Mouse (Mus musculus) liver, embryonic 14.5 days (tissue): ENCODE results near the gene Med16.

Experiments
- CTCF ChIP-seq: IDR thresholded peaks from 2 replicates; pipeline ENCODE4 v1.5.1; 2016; ENCODE audit warnings: antibody characterized with exemption, low read depth, control low read depth
- EP300 ChIP-seq: IDR thresholded peaks from 2 replicates; pipeline ENCODE4 v1.6.1; 2016; ENCODE audit warnings: antibody characterized with exemption, low read depth

- TF ChIP-seq EP300 (no peak), CTCF (no peak)
Observed at GRCm38 (mm10) chr10:79858416-79859074, 50.2 kb downstream of the Med16 start.
